Mouse (Mus musculus) limb, embryonic 11.5 days (tissue): ENCODE data around the gene Gm45785. TPM values are rescaled to one million over a fixed set of nuclear protein-coding genes. Genes with fewer than 3 reads are reported as not detected.

Source experiments
- ATAC-seq: fragments of 200-750 bp; cut with Nextera tagmentation; 2 replicates; pipeline ENCODE4 v1.8.0; 2017; ENCODE audit warnings: low read depth; ENCODE audit not compliant: insufficient number of reproducible peaks, low FRiP score, low TSS enrichment
- DNase-seq: peaks from one replicate; pipeline ENCODE4 v3.0.0-alpha.2; 2015; ENCODE audit warnings: low spot score
- H3K27ac ChIP-seq: fragments of 300-500 bp; sonication (generic); replicated peaks from 2 replicates; pipeline ENCODE4 v1.5.1; 2014; ENCODE audit warnings: low read depth, mild to moderate bottlenecking, low read length
- H3K27me3 ChIP-seq: fragments of 300-500 bp; sonication (generic); 2 replicates; pipeline ENCODE4 v1.6.1; 2014; ENCODE audit warnings: mild to moderate bottlenecking, low read length, mixed read lengths; ENCODE audit not compliant: control insufficient read depth, insufficient read depth
- H3K36me3 ChIP-seq: fragments of 300-500 bp; sonication (generic); 2 replicates; pipeline ENCODE4 v1.6.1; 2014; ENCODE audit warnings: mild to moderate bottlenecking, low read length, moderate library complexity, mixed read lengths; ENCODE audit not compliant: control insufficient read depth, insufficient read depth
- H3K4me1 ChIP-seq: fragments of 300-500 bp; sonication (generic); 2 replicates; pipeline ENCODE4 v1.6.1; 2014; ENCODE audit warnings: low read length, mixed read lengths; ENCODE audit not compliant: control insufficient read depth, insufficient read depth
- H3K4me2 ChIP-seq: fragments of 300-500 bp; sonication (generic); 2 replicates; pipeline ENCODE4 v1.6.1; 2014; ENCODE audit warnings: low read depth, mild to moderate bottlenecking, moderate library complexity; ENCODE audit not compliant: severe bottlenecking
- H3K4me3 ChIP-seq: fragments of 300-500 bp; sonication (generic); 2 replicates; pipeline ENCODE4 v1.5.1; 2014; ENCODE audit warnings: low read depth, low read length
- H3K9ac ChIP-seq: fragments of 300-500 bp; sonication (generic); 2 replicates; pipeline ENCODE4 v1.6.1; 2014; ENCODE audit warnings: mild to moderate bottlenecking, low read length
- H3K9me3 ChIP-seq: fragments of 300-500 bp; sonication (generic); 2 replicates; pipeline ENCODE4 v1.6.1; 2016; ENCODE audit warnings: low read length; ENCODE audit not compliant: control insufficient read depth
- WGBS: fragments of 180-500 bp; shearing (Covaris S2); extraction: QIAGEN DNeasy Blood & Tissue Kit; methylation state at CpG from one replicate; pipeline ENCODE4 v1.1.7; 2014; 5-methylcytosine and 5-hydroxymethylcytosine counted together
- polyA plus RNA-seq: library from polyadenylated mRNA; unstranded; fragments of >200 nt; fragmentation: Nextera tagmentation; extraction: Ambion mirVana; gene quantifications from 2 replicates; pipeline ENCODE4 v1.2.1, GENCODE M21; 2014

Gene Gm45785
- polyA plus RNA-seq, 1 experiment from 2014 or later: not detected

DNA sequence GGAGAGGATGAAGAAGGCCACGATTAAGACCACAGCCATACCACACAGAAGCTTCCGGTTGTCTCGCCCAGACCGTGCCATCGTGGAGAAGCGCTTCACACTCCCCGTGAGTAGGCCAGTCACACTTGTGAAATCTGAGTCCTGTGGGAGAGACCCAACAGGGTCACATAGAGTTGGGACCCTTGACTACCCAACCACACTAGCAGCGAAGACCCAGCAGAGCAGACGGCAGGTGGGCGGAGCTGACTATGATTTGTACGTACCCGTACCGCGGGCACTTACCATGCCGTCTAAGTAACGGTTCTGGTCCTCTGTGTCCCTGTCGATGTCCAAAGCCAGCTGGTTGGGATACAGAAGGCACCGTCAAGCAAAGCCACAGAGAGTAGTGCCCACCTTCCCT, 1.6 kb downstream of the Gm45785 start:
- ATAC-seq (no peak), DNase-seq (no peak)
- no peaks in the 10 kb centered on the region for H3K27me3 ChIP-seq
- 94% methylated on average over 18 of the region's 18 CpGs for WGBS
- no peak overlapping the region for H3K27ac ChIP-seq
- H3K4me2 ChIP-seq: no peak overlapping the region
- no peaks in the 10 kb centered on the region for H3K9me3 ChIP-seq
- H3K9ac ChIP-seq: no peak overlapping the region
- H3K4me1 ChIP-seq: peaks cover 12% of the 10 kb centered on the region
- peaks cover 12% of the 10 kb centered on the region; the same call in 1 of the 2 replicates for H3K36me3 ChIP-seq
- no peak overlapping the region for H3K4me3 ChIP-seq

DNA sequence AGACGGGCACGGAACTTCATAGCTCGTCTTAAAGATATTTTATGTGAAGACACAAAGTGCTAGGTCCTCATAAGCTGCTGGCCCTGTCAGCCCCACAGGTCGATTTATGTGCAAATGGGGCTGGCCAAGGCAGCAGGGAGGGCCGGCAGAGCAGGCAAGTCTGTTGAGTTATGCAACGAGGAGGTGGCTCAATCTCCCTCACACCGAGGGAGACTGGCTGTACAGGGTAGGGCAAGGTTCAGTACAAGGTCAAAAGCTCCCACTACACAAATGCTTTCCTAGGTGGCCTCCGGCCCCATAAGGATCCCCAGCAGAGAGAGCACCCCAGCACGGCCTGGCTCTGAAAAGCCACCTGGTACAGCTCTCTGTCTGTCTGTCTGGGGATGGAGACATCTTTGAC, 2.7 kb downstream of the Gm45785 start:
- Histone ChIP-seq H3K9ac (no peak overlapping the region), H3K27me3 (no peaks in the 10 kb centered on the region), H3K27ac (no peak overlapping the region), H3K36me3 (peaks cover 12% of the 10 kb centered on the region; the same call in 1 of the 2 replicates), H3K4me3 (no peak overlapping the region), H3K4me1 (peaks cover 12% of the 10 kb centered on the region), H3K4me2 (no peak overlapping the region), H3K9me3 (no peaks in the 10 kb centered on the region)
- ATAC-seq: no peak
- 85% methylated on average over 9 of the region's 9 CpGs for WGBS
- DNase-seq: no peak

DNA sequence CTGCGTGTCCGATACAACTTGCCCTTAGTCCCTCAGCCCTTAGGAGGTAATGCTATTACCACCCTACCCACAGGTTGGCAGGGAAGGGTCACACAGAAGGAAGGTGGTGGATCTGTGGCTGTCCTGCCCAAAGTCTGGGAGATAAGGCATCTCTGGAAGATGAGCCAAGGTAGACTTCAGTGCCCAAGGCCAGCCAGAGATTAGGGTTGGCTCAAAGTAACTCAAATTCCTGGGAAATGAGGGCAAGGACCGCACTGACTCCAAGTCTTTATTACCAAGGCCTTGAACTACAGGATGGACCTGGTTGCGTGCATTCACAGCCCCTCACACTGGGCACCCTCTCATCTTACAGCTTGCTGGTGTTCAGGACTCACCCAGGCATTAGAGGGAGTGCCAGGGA, 4.2 kb downstream of the Gm45785 start:
- Histone ChIP-seq H3K27me3 (no peaks in the 10 kb centered on the region), H3K4me2 (no peak overlapping the region), H3K9me3 (no peaks in the 10 kb centered on the region), H3K9ac (no peak overlapping the region), H3K27ac (no peak overlapping the region), H3K4me3 (no peak overlapping the region), H3K4me1 (peaks cover 5% of the 10 kb centered on the region), H3K36me3 (peaks cover 12% of the 10 kb centered on the region; the same call in 1 of the 2 replicates)
- ATAC-seq (no peak), DNase-seq (no peak)
- 97% methylated on average over 4 of the region's 4 CpGs for WGBS

DNA sequence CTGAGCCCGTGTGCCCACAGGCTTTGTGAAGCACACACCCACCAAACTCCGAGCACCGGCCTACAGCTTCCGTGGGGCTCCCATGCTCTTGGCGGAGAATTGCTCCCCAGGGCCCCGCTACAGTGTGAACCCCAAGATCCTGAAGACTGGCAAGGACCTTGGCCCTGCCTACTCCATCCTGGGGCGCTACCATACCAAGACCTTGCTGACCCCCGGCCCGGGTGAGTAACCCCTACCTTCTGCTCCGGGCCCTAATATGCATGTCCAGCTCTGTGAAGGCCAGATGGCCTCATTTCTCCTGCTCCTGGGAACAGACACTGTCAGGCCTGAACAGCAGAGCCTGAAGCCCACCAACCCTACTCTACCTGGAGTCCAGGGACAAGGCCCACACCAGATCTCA, 7.5 kb downstream of the Gm45785 start:
- H3K27ac ChIP-seq: no peak overlapping the region
- no peak overlapping the region for H3K9ac ChIP-seq
- no peaks in the 10 kb centered on the region for H3K27me3 ChIP-seq
- no peak overlapping the region for H3K4me3 ChIP-seq
- no peaks in the 10 kb centered on the region for H3K4me1 ChIP-seq
- H3K4me2 ChIP-seq: no peak overlapping the region
- ATAC-seq: no peak
- H3K9me3 ChIP-seq: no peaks in the 10 kb centered on the region
- WGBS: 90% methylated on average over 10 of the region's 10 CpGs
- no peak for DNase-seq
- peaks cover 8% of the 10 kb centered on the region; the same call in 1 of the 2 replicates for H3K36me3 ChIP-seq

DNA sequence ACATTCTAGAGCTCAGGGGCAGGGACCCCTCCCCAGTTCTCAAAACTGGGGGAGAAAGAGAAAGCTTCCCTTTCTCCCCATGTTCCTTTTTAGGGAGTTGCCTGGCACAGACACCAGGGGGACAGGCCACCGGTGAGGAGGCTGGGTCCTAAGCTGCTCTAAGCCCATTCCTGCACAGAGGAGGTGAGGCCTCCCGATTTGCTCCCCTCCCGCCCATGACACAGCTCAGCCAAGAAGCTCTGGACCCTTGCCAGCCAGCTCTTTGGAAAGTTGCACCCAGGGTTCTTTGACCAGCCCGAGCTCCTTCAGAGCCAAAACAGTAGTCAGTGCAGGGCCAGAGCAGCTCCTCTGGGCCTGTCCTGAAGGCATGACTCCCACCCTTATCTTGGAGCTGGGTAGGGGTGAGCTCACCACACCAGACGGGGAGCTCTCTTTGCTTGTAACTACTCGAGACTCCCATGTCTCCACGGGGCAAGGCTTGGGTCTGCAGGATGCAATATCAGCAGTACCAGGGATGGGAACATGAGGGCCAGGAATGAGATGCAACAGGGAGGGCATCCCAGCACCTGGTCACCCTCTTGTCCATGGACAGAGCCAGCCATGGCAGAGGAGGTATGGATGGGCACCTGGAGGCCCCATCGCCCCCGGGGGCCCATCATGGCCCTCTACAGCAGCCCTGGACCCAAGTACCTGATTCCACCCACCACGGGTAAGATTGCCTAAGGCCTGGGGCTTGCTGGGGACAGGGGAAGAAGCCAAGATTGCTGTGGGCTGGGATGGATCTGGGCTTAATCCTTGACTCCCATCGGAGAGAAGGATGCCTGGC, 8.2 kb downstream of the Gm45785 start, which contains the start of gene Odf3:
Odf3 (plus strand) TSS at position 51 of the 826 bp plus-strand sequence.
- Histone ChIP-seq H3K9me3 (no peaks in the 10 kb centered on the region), H3K27me3 (no peaks in the 10 kb centered on the region), H3K4me3 (no peak within 1 kb of the TSS), H3K9ac (no peak within 1 kb of the TSS), H3K27ac (no peak within 1 kb of the TSS), H3K4me1 (no peaks in the 10 kb centered on the region), H3K36me3 (peaks cover 8% of the 10 kb centered on the region; the same call in 1 of the 2 replicates), H3K4me2 (no peak within 1 kb of the TSS)
- WGBS: 75% methylated on average over 11 of the region's 11 CpGs
- ATAC-seq (no peak), DNase-seq (no peak)

DNA sequence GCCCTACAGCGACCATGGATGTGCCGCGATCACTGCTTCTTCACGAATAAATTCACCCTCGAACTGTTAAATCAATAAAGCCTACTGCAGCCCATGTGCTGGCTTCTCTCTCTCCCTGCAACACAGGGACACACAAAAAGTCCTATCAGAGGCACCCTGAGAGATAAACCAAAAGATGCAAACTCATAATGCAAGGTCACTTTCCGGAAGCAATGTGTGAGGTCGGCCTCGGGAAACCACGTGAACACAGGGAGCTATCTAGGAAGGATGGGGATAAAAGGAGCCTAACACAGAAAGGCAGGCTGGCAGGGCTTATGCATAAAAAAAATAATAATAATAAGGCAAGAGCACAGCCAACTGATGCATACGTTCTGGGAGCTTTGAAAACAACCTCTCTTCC, 9.5 kb downstream of the Gm45785 start:
- WGBS: 85% methylated on average over 10 of the region's 10 CpGs
- peaks cover 2% of the 10 kb centered on the region; the same call in 1 of the 2 replicates for H3K36me3 ChIP-seq
- no peaks in the 10 kb centered on the region for H3K9me3 ChIP-seq
- no peak overlapping the region for H3K4me2 ChIP-seq
- H3K9ac ChIP-seq: no peak overlapping the region
- H3K4me1 ChIP-seq: no peaks in the 10 kb centered on the region
- H3K27me3 ChIP-seq: no peaks in the 10 kb centered on the region
- DNase-seq (no peak), ATAC-seq (no peak)
- no peak overlapping the region for H3K4me3 ChIP-seq
- no peak overlapping the region for H3K27ac ChIP-seq

DNA sequence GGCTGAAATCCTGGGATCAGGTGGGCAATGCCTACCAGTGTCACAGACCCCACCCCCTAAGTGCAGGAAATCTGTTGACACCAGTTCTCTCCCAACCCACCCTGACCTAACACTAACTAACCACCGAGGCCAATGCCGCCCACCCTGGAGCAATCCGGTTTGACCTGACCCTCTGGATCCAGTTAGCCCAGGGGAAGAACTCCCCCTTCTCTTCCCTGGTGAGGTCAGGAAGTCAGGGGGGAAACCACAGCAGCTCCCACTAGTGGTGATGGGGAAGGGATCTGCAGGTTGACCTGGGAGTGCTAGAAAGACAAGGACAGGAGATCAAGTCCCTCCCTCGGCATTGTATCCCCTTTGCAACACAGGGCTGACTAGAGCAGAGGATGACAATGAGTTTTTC, 10.4 kb downstream of the Gm45785 start:
- H3K36me3 ChIP-seq: no peaks in the 10 kb centered on the region
- peaks cover 1% of the 10 kb centered on the region; the same call in 1 of the 2 replicates for H3K27me3 ChIP-seq
- no peaks in the 10 kb centered on the region for H3K4me1 ChIP-seq
- no peak overlapping the region for H3K4me3 ChIP-seq
- ATAC-seq: 0 out of 2 replicates have a peak, but pooled peaks have one; percentile 4
- H3K27ac ChIP-seq: no peak overlapping the region
- DNase-seq: no peak
- no peak overlapping the region for H3K9ac ChIP-seq
- WGBS: 55% methylated on average over 4 of the region's 4 CpGs
- H3K9me3 ChIP-seq: no peaks in the 10 kb centered on the region
- H3K4me2 ChIP-seq: no peak overlapping the region

DNA sequence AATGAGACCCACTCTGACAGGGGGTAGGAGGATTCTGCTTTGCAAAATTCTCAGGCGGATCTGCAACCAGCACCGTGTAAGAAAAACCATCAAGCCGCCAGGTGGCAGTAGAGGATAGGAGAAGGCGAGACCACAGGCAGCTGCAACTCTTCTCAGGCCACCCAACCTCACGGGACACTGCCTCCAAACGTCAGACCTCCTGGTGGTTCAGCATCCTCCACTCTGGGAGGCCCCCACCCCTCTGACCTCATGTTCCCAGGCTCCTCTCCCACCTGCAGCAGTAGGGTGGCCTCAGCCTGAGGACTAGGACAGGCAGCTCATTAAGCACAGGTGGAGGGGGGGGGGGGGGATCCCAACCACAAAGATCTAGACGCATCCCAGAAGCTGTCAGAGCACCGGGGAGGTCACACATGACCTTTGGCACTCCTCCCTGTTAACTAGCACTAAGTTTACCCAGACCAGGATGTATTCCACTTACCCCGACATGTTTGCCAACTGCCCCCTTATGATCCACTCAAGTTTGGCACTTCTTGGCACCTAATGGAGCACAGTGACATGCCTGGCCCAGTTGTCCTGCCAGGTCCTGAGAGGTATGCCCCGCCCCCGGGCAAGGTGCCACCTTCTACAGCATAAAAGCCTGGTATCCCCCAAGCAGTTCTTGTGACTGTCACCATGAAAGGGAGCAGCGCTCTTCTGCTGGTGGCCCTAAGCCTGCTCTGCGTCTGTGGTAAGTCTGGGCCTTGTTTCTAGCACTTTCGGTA, 11.0 kb downstream of the Gm45785 start, which contains the start of gene Scgb1c1:
Scgb1c1 (plus strand) TSS at position 643 of the 761 bp plus-strand sequence.
- WGBS: 31% methylated on average over 14 of the region's 14 CpGs
- Histone ChIP-seq H3K9ac (no peak within 1 kb of the TSS), H3K27me3 (peaks cover 5% of the 10 kb centered on the region; the same call in 1 of the 2 replicates), H3K36me3 (no peaks in the 10 kb centered on the region), H3K4me2 (no peak within 1 kb of the TSS), H3K9me3 (no peaks in the 10 kb centered on the region), H3K4me1 (no peaks in the 10 kb centered on the region), H3K4me3 (no peak within 1 kb of the TSS), H3K27ac (no peak within 1 kb of the TSS)
- ATAC-seq (peak; percentile 73), DNase-seq (peak; percentile 95)
